Mouse (Mus musculus): ENCODE data around the gene Sorl1. TPM values are rescaled to one million over a fixed set of nuclear protein-coding genes. Genes with fewer than 3 reads are reported as not detected.

Gene Sorl1
- polyA plus RNA-seq, 1 experiment, result under 0.01 TPM

- Histone ChIP-seq H3K27me3 (ENCODE audit: control insufficient read depth) (no peaks in the 10 kb centered on the region), H3K9me3 (ENCODE audit: control insufficient read depth, low read length) (no peaks in the 10 kb centered on the region), H3K4me3 (replicated peaks) (no peak overlapping the region), H3K36me3 (ENCODE audit: control insufficient read depth) (no peaks in the 10 kb centered on the region), H3K4me1 (ENCODE audit: control insufficient read depth) (no peaks in the 10 kb centered on the region)
- no peak for TF ChIP-seq TAL1 (IDR thresholded peaks at IDR 0.05; ENCODE audit: low read length)
Observed at GRCm38 (mm10) chr9:42054339-42055272, 69.5 kb downstream of the Sorl1 start.

- no peak overlapping the region for H3K4me3 ChIP-seq (replicated peaks)
- no peaks in the 10 kb centered on the region for H3K4me1 ChIP-seq (ENCODE audit: control insufficient read depth)
- no peaks in the 10 kb centered on the region for H3K36me3 ChIP-seq (ENCODE audit: control insufficient read depth)
- TF ChIP-seq TAL1 (IDR thresholded peaks at IDR 0.05; ENCODE audit: low read length) (no peak), GATA1 (IDR thresholded peaks at IDR 0.05; ENCODE audit: low read length) (no peak)
- no peaks in the 10 kb centered on the region for H3K9me3 ChIP-seq (ENCODE audit: control insufficient read depth, low read length)
- no peaks in the 10 kb centered on the region for H3K27me3 ChIP-seq (ENCODE audit: control insufficient read depth)
Observed at GRCm38 (mm10) chr9:42053591-42054190, 70.4 kb downstream of the Sorl1 start.

GRCm38 (mm10) chr9:42052713-42053356, 71.3 kb downstream of the Sorl1 start:
- no peaks in the 10 kb centered on the region for H3K9me3 ChIP-seq (ENCODE audit: control insufficient read depth, low read length)
- no peaks in the 10 kb centered on the region for H3K36me3 ChIP-seq (ENCODE audit: control insufficient read depth)
- TF ChIP-seq GATA1 (IDR thresholded peaks at IDR 0.05; ENCODE audit: low read length) (no peak), TAL1 (IDR thresholded peaks at IDR 0.05; ENCODE audit: low read length) (no peak)
- no peaks in the 10 kb centered on the region for H3K4me1 ChIP-seq (ENCODE audit: control insufficient read depth)
- H3K27me3 ChIP-seq (ENCODE audit: control insufficient read depth), result no peaks in the 10 kb centered on the region
- no peak overlapping the region for H3K4me3 ChIP-seq (replicated peaks)

- Histone ChIP-seq H3K27me3 (ENCODE audit: control insufficient read depth) (no peaks in the 10 kb centered on the region), H3K4me1 (ENCODE audit: control insufficient read depth) (no peaks in the 10 kb centered on the region), H3K36me3 (ENCODE audit: control insufficient read depth) (no peaks in the 10 kb centered on the region), H3K4me3 (replicated peaks) (no peak overlapping the region), H3K9me3 (ENCODE audit: control insufficient read depth, low read length) (no peaks in the 10 kb centered on the region)
- TF ChIP-seq GATA1 (IDR thresholded peaks at IDR 0.05; ENCODE audit: low read length) (no peak), TAL1 (IDR thresholded peaks at IDR 0.05; ENCODE audit: low read length) (no peak)
Observed at GRCm38 (mm10) chr9:42048542-42048941, 75.6 kb downstream of the Sorl1 start.

GRCm38 (mm10) chr9:42047786-42048185, 76.3 kb downstream of the Sorl1 start:
- H3K9me3 ChIP-seq (ENCODE audit: control insufficient read depth, low read length), result no peaks in the 10 kb centered on the region
- no peaks in the 10 kb centered on the region for H3K27me3 ChIP-seq (ENCODE audit: control insufficient read depth)
- no peak for TF ChIP-seq GATA1 (IDR thresholded peaks at IDR 0.05; ENCODE audit: low read length)
- TF ChIP-seq TAL1 (IDR thresholded peaks at IDR 0.05; ENCODE audit: low read length), result no peak
- no peaks in the 10 kb centered on the region for H3K4me1 ChIP-seq (ENCODE audit: control insufficient read depth)
- H3K36me3 ChIP-seq (ENCODE audit: control insufficient read depth), result no peaks in the 10 kb centered on the region
- H3K4me3 ChIP-seq (replicated peaks), result no peak overlapping the region

GRCm38 (mm10) chr9:42046248-42046647, 77.8 kb downstream of the Sorl1 start:
- TF ChIP-seq GATA1 (IDR thresholded peaks at IDR 0.05; ENCODE audit: low read length) (no peak), TAL1 (IDR thresholded peaks at IDR 0.05; ENCODE audit: low read length) (no peak)
- Histone ChIP-seq H3K4me3 (replicated peaks) (no peak overlapping the region), H3K4me1 (ENCODE audit: control insufficient read depth) (no peaks in the 10 kb centered on the region)

GRCm38 (mm10) chr9:42044651-42045050, 79.4 kb downstream of the Sorl1 start:
- H3K36me3 ChIP-seq (ENCODE audit: control insufficient read depth), result no peaks in the 10 kb centered on the region
- H3K4me3 ChIP-seq (replicated peaks), result no peak overlapping the region
- no peaks in the 10 kb centered on the region for H3K4me1 ChIP-seq (ENCODE audit: control insufficient read depth)
- no peaks in the 10 kb centered on the region for H3K9me3 ChIP-seq (ENCODE audit: control insufficient read depth, low read length)
- no peaks in the 10 kb centered on the region for H3K27me3 ChIP-seq (ENCODE audit: control insufficient read depth)
- no peak for TF ChIP-seq GATA1 (IDR thresholded peaks at IDR 0.05; ENCODE audit: low read length)
- no peak for TF ChIP-seq TAL1 (IDR thresholded peaks at IDR 0.05; ENCODE audit: low read length)

More at GRCm38 (mm10) chr9:42046248-42046647, 77.8 kb downstream of the Sorl1 start:
- Histone ChIP-seq H3K27me3 (ENCODE audit: control insufficient read depth) (no peaks in the 10 kb centered on the region), H3K9me3 (ENCODE audit: control insufficient read depth, low read length) (no peaks in the 10 kb centered on the region), H3K36me3 (ENCODE audit: control insufficient read depth) (no peaks in the 10 kb centered on the region)

GRCm38 (mm10) chr9:42043934-42044333, 80.2 kb downstream of the Sorl1 start:
- Histone ChIP-seq H3K9me3 (ENCODE audit: control insufficient read depth, low read length) (no peaks in the 10 kb centered on the region), H3K36me3 (ENCODE audit: control insufficient read depth) (no peaks in the 10 kb centered on the region), H3K27me3 (ENCODE audit: control insufficient read depth) (no peaks in the 10 kb centered on the region), H3K4me1 (ENCODE audit: control insufficient read depth) (no peaks in the 10 kb centered on the region), H3K4me3 (replicated peaks) (no peak overlapping the region)
- no peak for TF ChIP-seq GATA1 (IDR thresholded peaks at IDR 0.05; ENCODE audit: low read length)
